ENCODE assay signal across 16 mouse cellular contexts in the genomic region with DNA sequence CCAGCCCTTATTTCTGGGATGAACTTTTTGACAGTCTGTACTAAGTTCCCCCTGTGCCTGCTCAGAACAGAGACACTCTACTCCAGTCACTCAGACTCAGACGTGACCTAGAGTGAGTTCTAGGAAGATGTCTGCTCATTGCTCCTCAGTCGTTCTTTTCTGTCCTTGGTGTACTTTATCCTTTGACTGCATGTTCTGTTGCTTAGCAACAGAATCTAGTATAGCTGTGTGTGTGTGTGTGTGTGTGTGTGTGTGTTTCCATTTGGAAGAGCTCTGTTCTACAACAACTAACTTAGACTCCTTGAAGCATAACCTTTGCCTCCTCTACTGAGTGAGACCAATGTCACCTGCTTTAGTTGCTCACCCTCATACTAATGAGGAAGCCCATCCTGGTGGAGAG.
"Had no signal": no experiment of that assay in that cellular context is flagged by ENCODE, and none has a peak within 500 bp of the region (broad histone marks: within the 10 kb centered on the region; RNA-seq: fewer than 3 reads in every experiment).

No protein-coding gene starts in this region.

- H3K9ac ChIP-seq: limb, embryonic 12.5 days; liver, embryonic 13.5 days; liver, postnatal 0 days; lung, embryonic 15.5 days; neural tube, embryonic 15.5 days had no signal

- H3K4me2 ChIP-seq: limb, embryonic 12.5 days; liver, embryonic 13.5 days; lung, embryonic 15.5 days; neural tube, embryonic 15.5 days had no signal

- H3K4me1 ChIP-seq: limb, embryonic 12.5 days; liver, embryonic 13.5 days; lung, embryonic 15.5 days; megakaryocyte, embryonic 14.5 days; neural tube, embryonic 15.5 days had no signal

- ATAC-seq: liver, postnatal 0 days had no signal

- H3K4me3 ChIP-seq: layer of hippocampus, adult 2 months; left cerebral cortex, adult 2 months; limb, embryonic 12.5 days; liver, embryonic 13.5 days; lung, embryonic 15.5 days; megakaryocyte, embryonic 14.5 days; myocyte; neural tube, embryonic 15.5 days had no signal

- H3K9me3 ChIP-seq: limb, embryonic 12.5 days; liver, embryonic 13.5 days; lung, embryonic 15.5 days; neural tube, embryonic 15.5 days had no signal

- H3K27me3 ChIP-seq: limb, embryonic 12.5 days; liver, embryonic 13.5 days; lung, embryonic 15.5 days; megakaryocyte, embryonic 14.5 days; neural tube, embryonic 15.5 days had no signal

- H3K27ac ChIP-seq: layer of hippocampus, adult 2 months; left cerebral cortex, adult 2 months; limb, embryonic 12.5 days; liver, embryonic 13.5 days; lung, embryonic 15.5 days; macrophage; neural tube, embryonic 15.5 days had no signal

- H3K36me3 ChIP-seq: limb, embryonic 12.5 days; liver, embryonic 13.5 days; lung, embryonic 15.5 days; neural tube, embryonic 15.5 days had no signal

- DNase-seq: kidney, adult 18-20 months; kidney, postnatal 10 days; kidney, postnatal 4 days; liver; liver, embryonic 13.5 days; liver, postnatal 0 days; lung, postnatal 14 days; thymus, postnatal 36 days had no signal
